Mouse (Mus musculus) liver, embryonic 12.5 days (tissue): Measurements from ENCODE around the gene Ttll4. TPM values are rescaled to one million over a fixed set of nuclear protein-coding genes. Genes with fewer than 3 reads are reported as not detected.

ENCODE experiments used
- ATAC-seq: fragments of 200-750 bp; cut with Nextera tagmentation; 2 replicates; pipeline ENCODE4 v1.8.0; 2017; ENCODE audit warnings: moderate number of reproducible peaks, mild to moderate bottlenecking, moderate library complexity
- H3K27ac ChIP-seq: fragments of 300-500 bp; sonication (generic); 2 replicates; pipeline ENCODE4 v1.5.1; 2016; ENCODE audit warnings: mild to moderate bottlenecking
- H3K27me3 ChIP-seq: fragments of 300-500 bp; sonication (generic); replicated peaks from 2 replicates; pipeline ENCODE4 v1.6.1; 2016; ENCODE audit warnings: mild to moderate bottlenecking, moderate library complexity
- H3K36me3 ChIP-seq: fragments of 300-500 bp; sonication (generic); 2 replicates; pipeline ENCODE4 v1.6.1; 2016; ENCODE audit warnings: mild to moderate bottlenecking, moderate library complexity
- H3K4me1 ChIP-seq: fragments of 300-500 bp; sonication (generic); 2 replicates; pipeline ENCODE4 v1.6.1; 2016
- H3K4me2 ChIP-seq: fragments of 300-500 bp; sonication (generic); 2 replicates; pipeline ENCODE4 v1.6.1; 2016; ENCODE audit warnings: mild to moderate bottlenecking, moderate library complexity
- H3K4me3 ChIP-seq: fragments of 300-500 bp; sonication (generic); 2 replicates; pipeline ENCODE4 v1.5.1; 2016; ENCODE audit warnings: mild to moderate bottlenecking, moderate library complexity
- H3K9ac ChIP-seq: fragments of 300-500 bp; sonication (generic); 2 replicates; pipeline ENCODE4 v1.6.1; 2016; ENCODE audit warnings: mild to moderate bottlenecking, moderate library complexity
- H3K9me3 ChIP-seq: fragments of 300-500 bp; sonication (generic); replicated peaks from 2 replicates; pipeline ENCODE4 v1.6.1; 2016; ENCODE audit warnings: mild to moderate bottlenecking, moderate library complexity
- WGBS: fragments of 180-500 bp; shearing (Covaris S2); methylation state at CpG from one replicate; pipeline ENCODE4 v1.1.7; 2016; ENCODE audit not compliant: insufficient replicate concordance; 5-methylcytosine and 5-hydroxymethylcytosine counted together
- polyA plus RNA-seq: library from polyadenylated mRNA; unstranded; fragments of >200 nt; fragmentation: Nextera tagmentation; extraction: Ambion mirVana; gene quantifications from 2 replicates; pipeline ENCODE4 v1.2.1, GENCODE M21; 2016

Ttll4 gene
- polyA plus RNA-seq, 1 experiment from 2014 or later: 15.4 TPM

- Histone ChIP-seq H3K4me3 (no peak overlapping the region), H3K27me3 (no peaks in the 10 kb centered on the region), H3K4me1 (peaks cover 19% of the 10 kb centered on the region), H3K4me2 (no peak overlapping the region), H3K27ac (no peak overlapping the region), H3K9me3 (no peaks in the 10 kb centered on the region), H3K36me3 (peaks cover 67% of the 10 kb centered on the region), H3K9ac (no peak overlapping the region)
- ATAC-seq: no peak
- WGBS: 69% methylated on average over 1 of the region's 1 CpGs
These were observed 16.3 kb downstream of the Ttll4 start for GRCm38 (mm10) chr1:74677843-74678242.

- H3K36me3 ChIP-seq: peaks cover 95% of the 10 kb centered on the region
- no peak overlapping the region for H3K27ac ChIP-seq
- H3K4me2 ChIP-seq: no peak overlapping the region
- H3K9ac ChIP-seq: no peak overlapping the region
- H3K4me1 ChIP-seq: no peaks in the 10 kb centered on the region
- ATAC-seq: no peak
- H3K27me3 ChIP-seq: no peaks in the 10 kb centered on the region
- H3K4me3 ChIP-seq: no peak overlapping the region
- WGBS: 86% methylated on average over 7 of the region's 7 CpGs
- no peaks in the 10 kb centered on the region for H3K9me3 ChIP-seq
These were observed 25.6 kb downstream of the Ttll4 start for GRCm38 (mm10) chr1:74687131-74687530.

- ATAC-seq: no peak
- 81% methylated on average over 8 of the region's 8 CpGs for WGBS
These were observed 32.5 kb downstream of the Ttll4 start for GRCm38 (mm10) chr1:74693891-74694583.

GRCm38 (mm10) chr1:74695836-74696235, 34.3 kb downstream of the Ttll4 start:
- ATAC-seq: no peak
- Histone ChIP-seq H3K4me1 (no peaks in the 10 kb centered on the region; the same call in none of the 2 replicates), H3K4me3 (no peak overlapping the region), H3K9me3 (no peaks in the 10 kb centered on the region), H3K27me3 (no peaks in the 10 kb centered on the region), H3K36me3 (peaks cover 87% of the 10 kb centered on the region), H3K9ac (no peak overlapping the region), H3K4me2 (no peak overlapping the region), H3K27ac (no peak overlapping the region)
- WGBS: 84% methylated on average over 4 of the region's 4 CpGs

More at GRCm38 (mm10) chr1:74693891-74694583, 32.5 kb downstream of the Ttll4 start:
- H3K9me3 ChIP-seq: no peaks in the 10 kb centered on the region
- no peak overlapping the region for H3K27ac ChIP-seq
- no peak overlapping the region for H3K4me3 ChIP-seq
- peaks cover 91% of the 10 kb centered on the region for H3K36me3 ChIP-seq
- no peak overlapping the region for H3K4me2 ChIP-seq
- H3K4me1 ChIP-seq: no peaks in the 10 kb centered on the region; the same call in none of the 2 replicates
- H3K27me3 ChIP-seq: no peaks in the 10 kb centered on the region
- no peak overlapping the region for H3K9ac ChIP-seq

- Histone ChIP-seq H3K4me3 (no peak overlapping the region), H3K27ac (no peak overlapping the region), H3K9me3 (no peaks in the 10 kb centered on the region), H3K4me1 (no peaks in the 10 kb centered on the region; the same call in none of the 2 replicates), H3K9ac (no peak overlapping the region), H3K27me3 (no peaks in the 10 kb centered on the region), H3K4me2 (no peak overlapping the region), H3K36me3 (peaks cover 75% of the 10 kb centered on the region)
- WGBS: 87% methylated on average over 6 of the region's 6 CpGs
- ATAC-seq: no peak
These were observed 35.9 kb downstream of the Ttll4 start for GRCm38 (mm10) chr1:74697416-74697815.

- 81% methylated on average over 1 of the region's 1 CpGs for WGBS
These were observed 36.8 kb downstream of the Ttll4 start for GRCm38 (mm10) chr1:74698353-74698752.

GRCm38 (mm10) chr1:74698791-74699190, 37.2 kb downstream of the Ttll4 start:
- 38% methylated on average over 1 of the region's 1 CpGs for WGBS
- Histone ChIP-seq H3K4me3 (no peak overlapping the region), H3K4me2 (no peak overlapping the region), H3K36me3 (peaks cover 70% of the 10 kb centered on the region), H3K27me3 (no peaks in the 10 kb centered on the region), H3K9ac (no peak overlapping the region), H3K4me1 (no peaks in the 10 kb centered on the region; the same call in none of the 2 replicates), H3K27ac (no peak overlapping the region), H3K9me3 (no peaks in the 10 kb centered on the region)
- no peak for ATAC-seq

More at GRCm38 (mm10) chr1:74698353-74698752, 36.8 kb downstream of the Ttll4 start:
- no peak overlapping the region for H3K4me3 ChIP-seq
- no peaks in the 10 kb centered on the region; the same call in none of the 2 replicates for H3K4me1 ChIP-seq
- H3K4me2 ChIP-seq: no peak overlapping the region
- H3K9ac ChIP-seq: no peak overlapping the region
- no peak; the same call in 1 of the 2 replicates for ATAC-seq
- H3K27me3 ChIP-seq: no peaks in the 10 kb centered on the region
- peaks cover 73% of the 10 kb centered on the region for H3K36me3 ChIP-seq
- H3K9me3 ChIP-seq: no peaks in the 10 kb centered on the region
- no peak overlapping the region for H3K27ac ChIP-seq

- Histone ChIP-seq H3K4me3 (no peak overlapping the region), H3K4me2 (no peak overlapping the region), H3K4me1 (no peaks in the 10 kb centered on the region; the same call in none of the 2 replicates), H3K9ac (no peak overlapping the region), H3K36me3 (peaks cover 37% of the 10 kb centered on the region), H3K9me3 (no peaks in the 10 kb centered on the region), H3K27me3 (no peaks in the 10 kb centered on the region), H3K27ac (no peak overlapping the region)
- no peak for ATAC-seq
- whole genome bisulfite sequencing: 68% methylated on average over 6 of the region's 6 CpGs
These were observed 40.6 kb downstream of the Ttll4 start for GRCm38 (mm10) chr1:74702142-74702553.

- H3K9me3 ChIP-seq: no peaks in the 10 kb centered on the region
- H3K4me2 ChIP-seq: no peak overlapping the region
- H3K27me3 ChIP-seq: no peaks in the 10 kb centered on the region
- no peak overlapping the region for H3K9ac ChIP-seq
- H3K4me3 ChIP-seq: no peak overlapping the region
- no peak overlapping the region for H3K27ac ChIP-seq
- no peak for ATAC-seq
- peaks cover 16% of the 10 kb centered on the region for H3K36me3 ChIP-seq
- H3K4me1 ChIP-seq: no peaks in the 10 kb centered on the region
- WGBS: 73% methylated on average over 3 of the region's 3 CpGs
These were observed 42.6 kb downstream of the Ttll4 start for GRCm38 (mm10) chr1:74704156-74704555.

- ATAC-seq: no peak
- H3K9me3 ChIP-seq: no peaks in the 10 kb centered on the region
- no peak overlapping the region for H3K27ac ChIP-seq
- no peaks in the 10 kb centered on the region for H3K27me3 ChIP-seq
- H3K4me2 ChIP-seq: no peak overlapping the region
- H3K4me3 ChIP-seq: no peak overlapping the region
- H3K36me3 ChIP-seq: peaks cover 9% of the 10 kb centered on the region; the same call in 1 of the 2 replicates
- WGBS: 67% methylated on average over 5 of the region's 5 CpGs
- H3K4me1 ChIP-seq: no peaks in the 10 kb centered on the region
- no peak overlapping the region for H3K9ac ChIP-seq
These were observed 43.5 kb downstream of the Ttll4 start for GRCm38 (mm10) chr1:74705016-74705415.

GRCm38 (mm10) chr1:74709566-74709965, 48.0 kb downstream of the Ttll4 start:
- Histone ChIP-seq H3K9ac (no peak overlapping the region), H3K36me3 (no peaks in the 10 kb centered on the region), H3K9me3 (no peaks in the 10 kb centered on the region), H3K4me3 (no peak overlapping the region), H3K27me3 (peaks cover 17% of the 10 kb centered on the region), H3K27ac (no peak overlapping the region), H3K4me2 (no peak overlapping the region), H3K4me1 (peaks cover 10% of the 10 kb centered on the region)
- ATAC-seq: no peak
- WGBS: 34% methylated on average over 6 of the region's 6 CpGs

- peaks cover 21% of the 10 kb centered on the region for H3K27me3 ChIP-seq
- ATAC-seq: no peak
- H3K4me2 ChIP-seq: no peak overlapping the region; the same call in 1 of the 2 replicates
- H3K4me3 ChIP-seq: no peak overlapping the region
- no peaks in the 10 kb centered on the region for H3K9me3 ChIP-seq
- no peak overlapping the region for H3K27ac ChIP-seq
- 40% methylated on average over 4 of the region's 4 CpGs for WGBS
- no peaks in the 10 kb centered on the region for H3K36me3 ChIP-seq
- no peak overlapping the region for H3K9ac ChIP-seq
- H3K4me1 ChIP-seq: peaks cover 10% of the 10 kb centered on the region
These were observed 50.5 kb downstream of the Ttll4 start for GRCm38 (mm10) chr1:74712046-74712445.
